In genomic region chr5:111050135-111050534, GRCm38 (mm10) we compare ENCODE assay signal across 11 mouse cellular contexts.
DNase-seq lines count a peak whose midpoint lies in the region; ATAC-seq and TF ChIP-seq lines count a peak whose summit lies in the region.
"Had no signal": no experiment of that assay in that cellular context is flagged by ENCODE, and none has a peak within 500 bp of the region (broad histone marks: within the 10 kb centered on the region; RNA-seq: fewer than 3 reads in every experiment).

No protein-coding gene starts in this region.

- peak overlapping the region; percentile 64 for H3K27ac ChIP-seq in forebrain, embryonic 15.5 days (replicated peaks)
- no peak overlapping the region for H3K27ac ChIP-seq in forebrain, embryonic 11.5 days (ENCODE audit: low read depth, low read length)
- no peak overlapping the region for H3K27ac ChIP-seq in limb, embryonic 14.5 days (replicated peaks; ENCODE audit: low read depth, low read length)
- no peak overlapping the region for H3K27ac ChIP-seq in limb, embryonic 10.5 days
- H3K27ac ChIP-seq: layer of hippocampus, adult 2 months; liver, embryonic 14.5 days had no signal

- WGBS in forebrain, embryonic 15.5 days: 56% methylated on average over 9 of the region's 9 CpGs
- WGBS in forebrain, embryonic 11.5 days: 87% methylated on average over 9 of the region's 9 CpGs
- WGBS in limb, embryonic 14.5 days: 77% methylated on average over 9 of the region's 9 CpGs
- WGBS in limb, embryonic 10.5 days: 83% methylated on average over 9 of the region's 9 CpGs

- no peak overlapping the region for H3K9ac ChIP-seq in forebrain, embryonic 15.5 days (replicated peaks)
- no peak overlapping the region for H3K9ac ChIP-seq in forebrain, embryonic 11.5 days (ENCODE audit: low read length)
- no peak overlapping the region for H3K9ac ChIP-seq in limb, embryonic 14.5 days (ENCODE audit: low read depth, low read length, severe bottlenecking)
- H3K9ac ChIP-seq: liver, embryonic 14.5 days had no signal

- no peak overlapping the region for H3K4me3 ChIP-seq in forebrain, embryonic 15.5 days
- H3K4me3 ChIP-seq in forebrain, embryonic 11.5 days (ENCODE audit: low read depth, low read length): no peak overlapping the region
- H3K4me3 ChIP-seq in limb, embryonic 14.5 days (replicated peaks; ENCODE audit: low read length): no peak overlapping the region
- no peak overlapping the region for H3K4me3 ChIP-seq in limb, embryonic 10.5 days
- H3K4me3 ChIP-seq: layer of hippocampus, adult 2 months had no signal

- H3K4me1 ChIP-seq in forebrain, embryonic 15.5 days: peaks cover 82% of the 10 kb centered on the region
- H3K4me1 ChIP-seq in forebrain, embryonic 11.5 days (replicated peaks; ENCODE audit: control insufficient read depth, insufficient read depth, low read length): peaks cover 8% of the 10 kb centered on the region; the same call in 1 of the 2 replicates
- H3K4me1 ChIP-seq in limb, embryonic 14.5 days (ENCODE audit: control insufficient read depth, insufficient read depth, low read length): peaks cover 41% of the 10 kb centered on the region
- peaks cover 58% of the 10 kb centered on the region for H3K4me1 ChIP-seq in limb, embryonic 10.5 days

- no peak for TF ChIP-seq POLR2A in limb, embryonic 14.5 days (IDR thresholded peaks at IDR 0.05; ENCODE audit: borderline replicate concordance, extremely low read depth, insufficient read depth, insufficient read length)

- H3K36me3 ChIP-seq in forebrain, embryonic 15.5 days: no peaks in the 10 kb centered on the region
- no peaks in the 10 kb centered on the region for H3K36me3 ChIP-seq in forebrain, embryonic 11.5 days (ENCODE audit: control insufficient read depth, insufficient read depth, low read length)
- no peaks in the 10 kb centered on the region for H3K36me3 ChIP-seq in limb, embryonic 14.5 days (ENCODE audit: control insufficient read depth, insufficient read depth, low read length)
- H3K36me3 ChIP-seq in limb, embryonic 10.5 days: no peaks in the 10 kb centered on the region

- no peaks in the 10 kb centered on the region for H3K27me3 ChIP-seq in forebrain, embryonic 15.5 days
- no peaks in the 10 kb centered on the region for H3K27me3 ChIP-seq in forebrain, embryonic 11.5 days (ENCODE audit: control insufficient read depth, insufficient read depth, low read length)
- no peaks in the 10 kb centered on the region for H3K27me3 ChIP-seq in limb, embryonic 14.5 days (ENCODE audit: control insufficient read depth, insufficient read depth, low read length)
- H3K27me3 ChIP-seq in limb, embryonic 10.5 days (ENCODE audit: low read depth, poor library complexity, severe bottlenecking): no peaks in the 10 kb centered on the region

- no peaks in the 10 kb centered on the region for H3K9me3 ChIP-seq in forebrain, embryonic 15.5 days
- H3K9me3 ChIP-seq in forebrain, embryonic 11.5 days (ENCODE audit: control insufficient read depth, low read length): no peaks in the 10 kb centered on the region; the same call in 1 of the 2 replicates
- H3K9me3 ChIP-seq in limb, embryonic 14.5 days (ENCODE audit: control insufficient read depth, low read length): no peaks in the 10 kb centered on the region
- no peaks in the 10 kb centered on the region for H3K9me3 ChIP-seq in limb, embryonic 10.5 days (replicated peaks)

- 0 out of 2 replicates have a peak, but pooled peaks have one; percentile 26 for ATAC-seq in forebrain, embryonic 15.5 days (replicated peaks)
- ATAC-seq in forebrain, embryonic 11.5 days (replicated peaks; ENCODE audit: low FRiP score): no peak
- ATAC-seq in limb, embryonic 14.5 days (ENCODE audit: low FRiP score, low read depth): 0 out of 2 replicates have a peak, but pooled peaks have one; percentile 34

- DNase-seq in forebrain, embryonic 11.5 days (ENCODE audit: low spot score): no peak
- no peak for DNase-seq in limb, embryonic 14.5 days (ENCODE audit: low spot score)
- DNase-seq in limb, embryonic 10.5 days (ENCODE audit: low spot score): no peak
- peak; percentile 56 to 69 for DNase-seq in cerebellum, postnatal 36 days
- peak; percentile 64 to 88 for DNase-seq in lung, postnatal 4 days
- no peak for DNase-seq in left cerebral cortex, adult 18-20 months (ENCODE audit: low spot score in 2 of 2)
- DNase-seq in right cerebral cortex, adult 18-20 months: no peak
- DNase-seq: retina, postnatal 1 day had no signal

- no peak overlapping the region for H3K4me2 ChIP-seq in forebrain, embryonic 15.5 days (replicated peaks)
- no peak overlapping the region for H3K4me2 ChIP-seq in forebrain, embryonic 11.5 days (ENCODE audit: low read depth, low read length, severe bottlenecking)
- H3K4me2 ChIP-seq in limb, embryonic 14.5 days (replicated peaks; ENCODE audit: low read depth, low read length, severe bottlenecking): no peak overlapping the region

Comparison
In these comparisons a context has a peak if more than half of its experiments do, and no peak if none do; other contexts are left out.
1. DNase-seq: peak in cerebellum, postnatal 36 days (2 of 2) and lung, postnatal 4 days (2 of 2); none in forebrain, embryonic 11.5 days (single experiment), limb, embryonic 14.5 days (single experiment), limb, embryonic 10.5 days (single experiment), left cerebral cortex, adult 18-20 months (0 of 2) and right cerebral cortex, adult 18-20 months (single experiment).